Mouse (Mus musculus): ENCODE data around the gene Rflnb. TPM values are rescaled to one million over a fixed set of nuclear protein-coding genes. Genes with fewer than 3 reads are reported as not detected.
A peak's percentile ranks its signal among the peaks of the same experiment; 100 is the strongest.

Gene Rflnb
- total and polyA plus RNA-seq, 3 experiments = 0.19 to 0.85 (median 0.69) TPM

DNA sequence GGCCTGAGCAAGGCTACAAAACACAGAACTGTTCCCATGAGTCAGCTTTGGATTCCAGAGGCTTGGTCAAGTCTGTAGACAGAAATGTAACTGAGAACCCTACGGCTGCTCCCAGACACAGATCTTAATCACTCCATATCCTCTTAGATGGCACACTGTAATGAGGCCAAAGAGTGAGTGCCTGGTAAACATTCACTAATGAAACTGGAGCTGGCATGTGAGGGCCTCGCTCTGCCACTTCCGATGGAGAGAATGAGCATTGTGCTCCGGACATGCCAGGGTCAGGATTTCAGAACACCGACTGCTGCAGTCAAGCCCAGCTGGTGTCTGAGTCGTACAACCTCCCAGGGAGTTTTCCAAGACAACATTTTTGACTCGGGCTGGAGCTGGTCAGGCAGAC is 32.4 kb upstream of the Rflnb start:
- Histone ChIP-seq H3K9me3 (replicated peaks; ENCODE audit: low read length) (no peaks in the 10 kb centered on the region), H3K4me3 (replicated peaks in 1 of 3; ENCODE audit: low read depth in 2 of 3, low read length in 2 of 3, poor library complexity in 1 of 3) (no peak overlapping the region), H3K27ac (ENCODE audit: insufficient read depth, low read depth) (no peak overlapping the region), H3K9ac (ENCODE audit: insufficient read depth, low read depth) (no peak overlapping the region), H3K4me1 (ENCODE audit: control insufficient read depth in 1 of 2, insufficient read depth in 2 of 2) (peaks cover 0 to 10% of the 10 kb centered on the region in 2 experiments; a peak in 2 of 4 replicates), H3K27me3 (replicated peaks) (no peaks in the 10 kb centered on the region), H3K36me3 (replicated peaks in 1 of 2; ENCODE audit: control insufficient read depth in 1 of 2, insufficient read depth in 1 of 2, low read length in 1 of 2) (peaks cover 23 to 71% of the 10 kb centered on the region in 2 experiments), H3K4me2 (ENCODE audit: insufficient read depth, low read depth, poor library complexity, severe bottlenecking) (no peak overlapping the region), H3K79me2 (replicated peaks; ENCODE audit: control insufficient read depth, extremely low read depth, insufficient read depth, poor library complexity, severe bottlenecking) (no peaks in the 10 kb centered on the region)
- in situ Hi-C loops (cut with MboI; ENCODE audit: low pct_ligation_motif_present, low pct_unique_long_range_greater_than_20kb, low sequenced_read_pairs) (no loop called here), dilution Hi-C loops (cut with MboI; ENCODE audit: extremely low pct_ligation_motif_present, extremely low pct_unique_long_range_greater_than_20kb, low sequenced_read_pairs) (no loop called here)
- TF ChIP-seq MEF2A (IDR thresholded peaks at IDR 0.05; ENCODE audit: borderline replicate concordance, low read depth, low read length) = no peak
- TF ChIP-seq POLR2AphosphoS2 (IDR thresholded peaks at IDR 0.05; ENCODE audit: low read depth, low read length) = no peak
- TF ChIP-seq IRF4 (IDR thresholded peaks at IDR 0.05; ENCODE audit: low read depth, low read length) = no peak
- no peak for TF ChIP-seq CHD1 (IDR thresholded peaks at IDR 0.05; ENCODE audit: low read depth, low read length)
- DNase-seq (ENCODE audit: extremely low read depth) = no peak

DNA sequence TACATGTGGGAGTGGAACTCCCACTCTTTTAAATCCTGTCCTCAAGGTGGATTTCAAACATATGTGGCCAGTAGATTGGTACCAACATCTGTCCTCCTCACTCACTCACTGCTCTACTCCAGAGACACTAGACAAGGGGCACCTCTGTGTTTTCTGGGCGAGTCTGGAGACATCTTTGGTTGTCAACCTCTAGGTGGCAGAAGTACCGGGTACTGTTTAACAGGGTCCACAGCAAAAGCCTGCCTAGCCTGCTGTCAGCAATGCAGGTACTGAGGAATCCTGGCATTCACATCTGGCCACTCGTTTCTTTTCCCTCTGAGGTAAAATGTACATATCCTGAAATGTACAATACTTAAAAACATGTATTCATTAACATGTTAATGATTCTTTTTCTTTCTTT is 28.9 kb upstream of the Rflnb start:
- TF ChIP-seq JUN (IDR thresholded peaks at IDR 0.05; ENCODE audit: insufficient read depth, low read depth, low read length) (no peak), SMC3 (IDR thresholded peaks at IDR 0.05; ENCODE audit: low read depth, low read length) (peak; percentile 29; the same call in 1 of the 2 replicates), RAD21 (IDR thresholded peaks at IDR 0.05; ENCODE audit: low read depth, low read length) (peak; percentile 22), CTCF (conservative IDR thresholded peaks at IDR 0.05 in 1 of 2, IDR thresholded peaks at IDR 0.05 in 1 of 2; ENCODE audit: low read depth in 2 of 2, low read length in 2 of 2) (peak in 1 of 2 experiments; percentile 54; a peak in 2 of 4 replicates), MAFK (IDR thresholded peaks at IDR 0.05; ENCODE audit: insufficient replicate concordance, low read length) (no peak)
- Histone ChIP-seq H3K9me3 (replicated peaks; ENCODE audit: low read length) (no peaks in the 10 kb centered on the region), H3K27ac (ENCODE audit: insufficient read depth, low read depth) (no peak overlapping the region), H3K4me2 (ENCODE audit: insufficient read depth, low read depth, poor library complexity, severe bottlenecking) (no peak overlapping the region), H3K79me2 (replicated peaks; ENCODE audit: control insufficient read depth, extremely low read depth, insufficient read depth, poor library complexity, severe bottlenecking) (no peaks in the 10 kb centered on the region), H3K9ac (ENCODE audit: insufficient read depth, low read depth) (no peak overlapping the region), H3K36me3 (replicated peaks in 1 of 2; ENCODE audit: control insufficient read depth in 1 of 2, insufficient read depth in 1 of 2, low read length in 1 of 2) (peaks cover 14 to 63% of the 10 kb centered on the region in 2 experiments), H3K4me1 (ENCODE audit: control insufficient read depth in 1 of 2, insufficient read depth in 2 of 2) (no peaks in the 10 kb centered on the region), H3K4me3 (replicated peaks in 1 of 3; ENCODE audit: low read depth in 2 of 3, low read length in 2 of 3, poor library complexity in 1 of 3) (no peak overlapping the region), H3K27me3 (replicated peaks) (no peaks in the 10 kb centered on the region)
- peak; percentile 39 for DNase-seq (ENCODE audit: extremely low read depth)
- dilution Hi-C loops (cut with MboI; ENCODE audit: extremely low pct_ligation_motif_present, extremely low pct_unique_long_range_greater_than_20kb, low sequenced_read_pairs) = no loop called here
- in situ Hi-C loops (cut with MboI; ENCODE audit: low pct_ligation_motif_present, low pct_unique_long_range_greater_than_20kb, low sequenced_read_pairs) = no loop called here

DNA sequence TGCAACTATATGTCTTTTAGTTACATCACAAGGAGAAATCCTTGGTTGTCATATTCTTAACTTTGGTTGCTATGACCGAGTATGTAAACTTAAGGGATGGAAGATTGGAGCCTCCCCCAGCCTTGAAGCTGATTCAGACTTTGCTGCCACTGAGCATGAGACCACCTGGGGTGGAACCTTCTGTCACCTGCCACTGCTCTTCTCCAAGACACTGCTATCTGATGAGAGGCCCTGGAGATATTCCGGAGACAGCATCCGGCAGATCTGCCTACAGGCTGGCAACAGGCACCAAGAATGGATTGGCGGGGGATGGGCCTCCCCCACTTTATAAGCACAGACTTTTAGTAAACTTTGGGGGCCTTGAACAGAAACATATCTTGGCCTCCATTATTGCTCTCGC is 24.9 kb upstream of the Rflnb start:
- DNase-seq (ENCODE audit: extremely low read depth) = no peak
- no peak for TF ChIP-seq ZMIZ1 (IDR thresholded peaks at IDR 0.05; ENCODE audit: low read depth, low read length)
- TF ChIP-seq BHLHE40 (IDR thresholded peaks at IDR 0.05; ENCODE audit: low read depth, low read length) = no peak
- TF ChIP-seq PAX5 (IDR thresholded peaks at IDR 0.05; ENCODE audit: low read length) = no peak
- no peak for TF ChIP-seq IRF4 (IDR thresholded peaks at IDR 0.05; ENCODE audit: low read depth, low read length)
- TF ChIP-seq SIN3A (IDR thresholded peaks at IDR 0.05; ENCODE audit: low read length) = no peak
- TF ChIP-seq MYC (IDR thresholded peaks at IDR 0.05; ENCODE audit: low read depth, low read length) = no peak
- TF ChIP-seq CHD1 (IDR thresholded peaks at IDR 0.05; ENCODE audit: low read depth, low read length) = no peak
- TF ChIP-seq ETS1 (conservative IDR thresholded peaks at IDR 0.05; ENCODE audit: low read depth, low read length) = no peak
- no peak for TF ChIP-seq USF1 (IDR thresholded peaks at IDR 0.05; ENCODE audit: low read depth, low read length)
- no peak for TF ChIP-seq TBP (conservative IDR thresholded peaks at IDR 0.05; ENCODE audit: low read depth, low read length)
- TF ChIP-seq EP300 (IDR thresholded peaks at IDR 0.05; ENCODE audit: low read length) = no peak
- TF ChIP-seq GABPA (IDR thresholded peaks at IDR 0.05; ENCODE audit: insufficient replicate concordance, low read depth, low read length) = no peak
- TF ChIP-seq NELFE (IDR thresholded peaks at IDR 0.05; ENCODE audit: low read depth, low read length) = no peak
- TF ChIP-seq SMC3 (IDR thresholded peaks at IDR 0.05; ENCODE audit: low read depth, low read length) = no peak
- TF ChIP-seq ZC3H11A (IDR thresholded peaks at IDR 0.05; ENCODE audit: low read depth, low read length) = no peak
- TF ChIP-seq CTCF (conservative IDR thresholded peaks at IDR 0.05 in 1 of 2, IDR thresholded peaks at IDR 0.05 in 1 of 2; ENCODE audit: low read depth in 2 of 2, low read length in 2 of 2) = no peak
- TF ChIP-seq POLR2AphosphoS2 (IDR thresholded peaks at IDR 0.05; ENCODE audit: low read depth, low read length) = no peak
- Histone ChIP-seq H3K79me2 (replicated peaks; ENCODE audit: control insufficient read depth, extremely low read depth, insufficient read depth, poor library complexity, severe bottlenecking) (no peaks in the 10 kb centered on the region), H3K4me2 (ENCODE audit: insufficient read depth, low read depth, poor library complexity, severe bottlenecking) (no peak overlapping the region), H3K36me3 (replicated peaks in 1 of 2; ENCODE audit: control insufficient read depth in 1 of 2, insufficient read depth in 1 of 2, low read length in 1 of 2) (peaks cover 9 to 54% of the 10 kb centered on the region in 2 experiments), H3K27me3 (replicated peaks) (no peaks in the 10 kb centered on the region), H3K9ac (ENCODE audit: insufficient read depth, low read depth) (no peak overlapping the region), H3K4me1 (ENCODE audit: control insufficient read depth in 1 of 2, insufficient read depth in 2 of 2) (no peaks in the 10 kb centered on the region), H3K9me3 (replicated peaks; ENCODE audit: low read length) (no peaks in the 10 kb centered on the region), H3K27ac (ENCODE audit: insufficient read depth, low read depth) (no peak overlapping the region), H3K4me3 (replicated peaks in 1 of 3; ENCODE audit: low read depth in 2 of 3, low read length in 2 of 3, poor library complexity in 1 of 3) (no peak overlapping the region)
- in situ Hi-C loops (cut with MboI; ENCODE audit: low pct_ligation_motif_present, low pct_unique_long_range_greater_than_20kb, low sequenced_read_pairs) = no loop called here
- dilution Hi-C loops (cut with MboI; ENCODE audit: extremely low pct_ligation_motif_present, extremely low pct_unique_long_range_greater_than_20kb, low sequenced_read_pairs) = no loop called here
